Mouse (Mus musculus) stomach, postnatal 0 days (tissue): ENCODE data around the gene Tulp2.

Source experiments
- CTCF ChIP-seq: IDR thresholded peaks from 2 replicates; pipeline ENCODE4 v1.5.1; 2016; ENCODE audit warnings: antibody characterized with exemption, low read depth, mild to moderate bottlenecking, moderate library complexity
- EP300 ChIP-seq: optimal IDR thresholded peaks from 2 replicates; pipeline ENCODE3; 2016; ENCODE audit warnings: antibody characterized with exemption

DNA sequence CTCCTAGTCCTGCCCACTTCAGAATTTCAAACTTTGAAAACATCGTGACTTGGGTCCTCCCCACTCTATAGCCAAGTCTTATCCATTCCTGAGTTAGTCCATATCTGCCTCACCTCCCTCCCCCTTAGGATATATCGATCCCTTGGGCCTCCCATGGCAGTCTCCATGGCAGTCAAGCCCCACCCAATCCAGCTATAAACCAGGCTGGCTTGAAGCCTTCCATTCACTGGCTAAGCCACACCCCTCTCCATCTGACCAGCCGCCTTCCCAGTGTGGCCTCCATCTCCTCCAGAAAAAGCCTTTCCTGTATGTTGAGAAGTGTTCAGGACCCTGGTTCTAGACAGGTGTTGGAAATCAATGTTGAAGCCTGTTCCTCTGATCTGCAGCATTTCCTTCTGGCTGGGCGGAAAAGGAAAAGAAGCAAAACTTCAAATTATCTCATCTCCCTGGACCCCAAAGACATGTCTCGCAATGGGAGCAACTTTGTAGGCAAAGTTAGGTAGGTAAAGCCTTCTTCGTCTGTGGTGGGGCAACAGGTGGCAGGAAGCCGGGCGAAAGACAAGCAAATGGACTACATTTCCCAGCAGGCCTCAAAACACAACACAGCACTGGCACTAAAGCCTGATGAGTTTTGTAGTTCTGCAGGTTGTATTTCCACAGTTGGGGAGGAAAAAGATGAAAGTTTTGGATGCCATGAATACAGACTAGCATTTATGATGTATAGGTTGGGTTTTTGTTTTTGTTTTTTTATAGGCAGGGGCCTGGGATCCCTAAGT, 37.9 kb downstream of the Tulp2 start:
- TF ChIP-seq CTCF (no peak), EP300 (no peak)
